Mouse (Mus musculus) gastrocnemius, adult 2 months (tissue): ENCODE measurements at regions not wholly inside any gene's neighbourhood (a gene's known extent, or its start where the extent isn't known, plus 50 kb on each side); places are given as distances from the start of the nearest gene placed in this dataset.

Source experiments
- DNase-seq: peaks from one replicate; pipeline ENCODE4 v3.0.0; 2022
- H3K27ac ChIP-seq: fragments of 200-600 bp; 2 replicates; pipeline ENCODE4 v1.8.1; 2022; ENCODE audit warnings: mild to moderate bottlenecking
- H3K4me3 ChIP-seq: fragments of 200-600 bp; 2 replicates; pipeline ENCODE4 v1.8.1; 2022; ENCODE audit warnings: mild to moderate bottlenecking, moderate library complexity
- CTCF ChIP-seq: fragments of 200-600 bp; IDR thresholded peaks from 2 replicates; pipeline ENCODE4 v1.8.1; 2022; ENCODE audit warnings: antibody characterized with exemption, mild to moderate bottlenecking, moderate library complexity
- intact Hi-C: fragments of 180-260 bp; cut with DNase I; formaldehyde crosslinking; loops from one replicate; pipeline ENCODE4 v1.15.1; 2025

DNA sequence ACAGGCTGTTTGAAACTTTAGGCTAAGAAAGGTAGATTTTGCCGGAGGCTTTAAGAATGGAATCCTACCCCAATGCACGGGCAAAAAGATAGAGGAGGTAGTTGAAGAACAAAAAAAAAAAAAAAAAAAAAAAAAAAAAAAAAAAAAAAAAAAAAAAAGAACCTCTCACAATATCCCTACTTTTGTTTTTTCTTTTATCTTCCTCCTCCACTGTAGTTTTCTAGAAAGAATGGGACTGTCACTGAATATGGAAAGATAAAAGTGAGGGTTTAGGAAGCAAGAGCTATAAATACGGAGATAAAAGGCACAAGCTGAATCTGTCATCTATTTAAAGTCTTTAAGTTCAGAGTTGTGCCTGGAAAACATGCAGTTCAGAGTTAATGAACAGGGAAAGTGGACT lies 227.8 kb downstream of the AI593442 start:
- intact Hi-C loops, result no loop called here

DNA sequence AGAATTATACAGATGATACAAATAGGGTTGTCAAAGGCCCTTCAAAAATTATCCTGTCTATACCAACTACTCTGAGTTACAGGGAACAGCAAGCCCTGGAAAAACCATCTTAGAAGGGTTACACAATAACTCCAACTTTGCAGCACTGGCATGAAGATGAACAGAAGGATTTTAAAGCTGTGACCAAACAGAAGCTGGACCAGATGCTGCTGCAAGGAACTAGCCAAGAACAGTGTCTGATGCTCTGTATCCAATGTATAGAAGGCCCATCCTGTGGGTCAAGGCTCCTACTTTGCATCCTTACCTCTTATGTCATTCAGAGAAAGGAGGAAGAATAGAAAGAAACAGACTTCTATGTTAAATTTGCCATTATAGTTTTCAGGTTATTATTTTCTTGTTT lies 231.3 kb downstream of the AI593442 start:
- DNase-seq, result no peak
- intact Hi-C loops, result no loop called here
- Histone ChIP-seq H3K4me3 (no peak overlapping the region), H3K27ac (no peak overlapping the region)
- TF ChIP-seq CTCF, result no peak

More for the DNA sequence above, 227.8 kb downstream of the AI593442 start:
- Histone ChIP-seq H3K27ac (no peak overlapping the region), H3K4me3 (no peak overlapping the region)
- no peak for TF ChIP-seq CTCF
- no peak for DNase-seq

- no peak overlapping the region for H3K27ac ChIP-seq
- DNase-seq, result no peak
- TF ChIP-seq CTCF, result no peak
- intact Hi-C loops, result no loop called here
- H3K4me3 ChIP-seq, result no peak overlapping the region
Observed at GRCm38 (mm10) chr9:52443228-52443627, 236.4 kb downstream of the AI593442 start.

- Histone ChIP-seq H3K27ac (no peak overlapping the region), H3K4me3 (no peak overlapping the region)
- no peak for DNase-seq
- TF ChIP-seq CTCF, result no peak
- intact Hi-C loops, result no loop called here
Observed at GRCm38 (mm10) chr9:52434215-52434614, 245.4 kb downstream of the AI593442 start.

GRCm38 (mm10) chr9:52425413-52425812 lies 254.2 kb downstream of the AI593442 start:
- Histone ChIP-seq H3K27ac (no peak overlapping the region), H3K4me3 (no peak overlapping the region)
- no peak for DNase-seq
- intact Hi-C loops, result no loop called here
- no peak for TF ChIP-seq CTCF

GRCm38 (mm10) chr9:52422622-52423021 lies 254.2 kb upstream of the Zc3h12c start:
- Histone ChIP-seq H3K27ac (no peak overlapping the region), H3K4me3 (no peak overlapping the region)
- TF ChIP-seq CTCF, result no peak
- intact Hi-C loops, result no loop called here
- DNase-seq, result no peak

DNA sequence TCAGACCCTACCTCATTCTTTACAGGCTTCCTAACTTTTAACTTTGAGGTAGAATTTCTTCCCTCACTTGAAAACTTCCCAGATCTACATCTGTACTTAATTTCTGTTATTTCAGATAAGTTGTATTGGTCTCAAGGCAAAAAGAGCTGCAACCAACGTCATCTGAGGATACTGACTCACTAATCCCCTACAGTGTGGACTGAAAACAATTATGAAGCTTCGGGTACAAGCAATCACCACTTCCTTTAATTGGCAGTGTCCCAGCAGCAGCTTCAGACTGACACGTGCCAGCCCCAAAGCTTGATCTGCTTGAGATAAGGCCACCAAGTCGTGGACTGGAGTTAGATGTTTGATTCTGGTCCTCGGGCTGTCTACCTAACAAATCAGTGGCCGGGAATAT lies 247.3 kb upstream of the Zc3h12c start:
- no peak for TF ChIP-seq CTCF
- H3K27ac ChIP-seq, result no peak overlapping the region
- intact Hi-C loops, result no loop called here
- DNase-seq, result no peak
- no peak overlapping the region for H3K4me3 ChIP-seq

- no peak for DNase-seq
- Histone ChIP-seq H3K27ac (no peak overlapping the region), H3K4me3 (no peak overlapping the region)
- intact Hi-C loops, result no loop called here
- TF ChIP-seq CTCF, result no peak
Observed at GRCm38 (mm10) chr9:52407841-52408240, 239.5 kb upstream of the Zc3h12c start.

- intact Hi-C loops, result no loop called here
- H3K4me3 ChIP-seq, result no peak overlapping the region
- no peak for DNase-seq
- no peak overlapping the region for H3K27ac ChIP-seq
- TF ChIP-seq CTCF, result no peak
Observed at GRCm38 (mm10) chr9:52402496-52402895, 234.1 kb upstream of the Zc3h12c start.

DNA sequence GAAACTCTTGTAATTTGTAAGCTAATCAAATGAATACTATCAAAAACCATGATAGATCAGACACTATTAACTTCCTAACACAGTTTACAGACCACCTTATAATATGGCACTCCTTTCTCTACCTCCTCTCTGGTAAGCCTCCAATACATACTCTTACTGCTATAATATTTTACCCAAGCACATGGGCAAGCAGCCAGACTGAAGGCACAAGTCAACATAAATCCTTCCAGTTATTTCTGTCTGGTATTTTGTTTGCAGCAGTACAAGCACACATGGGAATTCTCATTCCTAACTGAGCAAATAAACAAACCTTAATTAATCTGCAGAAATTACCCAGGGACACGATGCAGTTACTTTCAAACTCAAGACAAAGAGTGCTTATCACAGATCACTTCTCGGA lies 210.7 kb upstream of the Zc3h12c start:
- intact Hi-C loops, result no loop called here
- Histone ChIP-seq H3K27ac (no peak overlapping the region), H3K4me3 (no peak overlapping the region)
- no peak for DNase-seq
- TF ChIP-seq CTCF, result no peak

DNA sequence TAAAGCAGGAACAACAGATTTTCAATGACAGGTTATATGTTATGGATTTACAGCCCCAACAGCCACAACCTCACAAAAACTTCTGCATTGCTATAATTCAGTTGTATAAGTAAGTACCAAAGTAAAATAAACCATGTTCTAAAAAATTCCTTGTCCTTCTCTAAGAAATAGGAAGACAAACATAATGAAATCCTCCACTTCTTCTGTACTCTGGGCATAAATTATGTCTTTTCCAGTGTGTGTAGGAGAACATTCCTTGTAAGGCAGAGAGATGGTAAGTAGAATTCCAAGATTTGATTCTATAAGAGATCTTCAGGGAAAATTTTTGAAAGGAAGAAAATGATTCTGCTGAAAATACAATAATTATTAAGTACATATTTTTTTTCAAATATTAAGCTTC lies 209.4 kb upstream of the Zc3h12c start:
- no peak overlapping the region for H3K27ac ChIP-seq
- no peak for TF ChIP-seq CTCF
- DNase-seq, result no peak
- intact Hi-C loops, result no loop called here
- no peak overlapping the region for H3K4me3 ChIP-seq

DNA sequence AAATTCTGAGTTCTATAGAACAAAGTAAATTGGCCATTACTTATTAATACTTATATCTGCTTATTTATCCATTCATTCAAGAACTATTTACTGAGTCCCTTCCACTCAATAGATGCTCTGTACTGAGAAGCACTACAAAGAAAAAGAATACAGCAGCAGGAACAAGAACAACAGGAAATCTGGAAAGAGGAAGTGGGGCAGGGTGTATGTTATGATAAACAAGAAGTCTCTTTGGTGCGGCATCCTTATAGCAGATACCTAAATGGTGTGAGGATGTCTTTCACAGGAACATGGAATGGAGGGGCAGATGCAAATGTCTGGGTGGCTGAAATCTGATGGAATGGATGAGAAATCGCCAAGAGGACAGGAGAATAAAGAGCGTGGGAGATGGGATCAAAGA lies 208.5 kb upstream of the Zc3h12c start:
- intact Hi-C loops, result no loop called here
- TF ChIP-seq CTCF, result no peak
- no peak overlapping the region for H3K27ac ChIP-seq
- H3K4me3 ChIP-seq, result no peak overlapping the region
- DNase-seq, result no peak

GRCm38 (mm10) chr9:52371296-52371695 lies 202.9 kb upstream of the Zc3h12c start:
- intact Hi-C loops, result no loop called here
- TF ChIP-seq CTCF, result no peak
- Histone ChIP-seq H3K27ac (no peak overlapping the region), H3K4me3 (no peak overlapping the region)
- DNase-seq, result no peak

GRCm38 (mm10) chr9:52368911-52369310 lies 200.5 kb upstream of the Zc3h12c start:
- Histone ChIP-seq H3K4me3 (no peak overlapping the region), H3K27ac (no peak overlapping the region)
- TF ChIP-seq CTCF, result no peak
- intact Hi-C loops, result no loop called here
- DNase-seq, result no peak

- TF ChIP-seq CTCF, result no peak
- Histone ChIP-seq H3K27ac (no peak overlapping the region), H3K4me3 (no peak overlapping the region)
- intact Hi-C loops, result no loop called here
- DNase-seq, result no peak
Observed at GRCm38 (mm10) chr9:52368080-52368479, 199.7 kb upstream of the Zc3h12c start.
